ENCODE assay signal across 8 mouse cellular contexts in the genomic region with DNA sequence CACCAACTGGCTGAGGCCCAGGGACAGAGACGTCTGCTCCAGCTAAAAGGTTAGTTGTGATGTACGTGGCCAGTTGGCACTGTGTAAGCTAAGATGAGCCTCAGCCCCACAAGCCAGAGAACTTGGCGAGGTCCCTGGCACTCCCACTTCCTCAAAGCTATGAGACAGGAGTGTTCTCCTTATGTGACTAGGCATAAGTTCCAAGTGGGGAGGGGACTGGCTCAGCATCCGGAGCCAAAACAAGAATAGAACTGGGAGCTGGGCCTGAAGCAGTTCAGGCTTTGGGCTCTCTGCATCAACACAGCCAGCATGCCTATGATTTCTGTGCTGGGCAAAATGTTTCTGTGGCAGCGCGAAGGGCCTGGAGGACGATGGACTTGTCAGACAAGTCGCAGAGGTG. TPM values are rescaled to one million over a fixed set of nuclear protein-coding genes. Genes with fewer than 3 reads are reported as not detected.
DNase-seq lines count a peak whose midpoint lies in the region; ATAC-seq and TF ChIP-seq lines count a peak whose summit lies in the region.

No protein-coding gene starts in this region.

- H3K36me3 ChIP-seq in heart, embryonic 16.5 days (ENCODE audit: control insufficient read depth, insufficient read depth) = peaks cover 15% of the 10 kb centered on the region; the same call in 1 of the 2 replicates

- H3K9ac ChIP-seq in heart, embryonic 16.5 days (ENCODE audit: low read length) = no peak overlapping the region

- H3K9me3 ChIP-seq in heart, embryonic 16.5 days (replicated peaks; ENCODE audit: control insufficient read depth, low read length) = no peaks in the 10 kb centered on the region

- no peak for TF ChIP-seq CTCF in lung, adult 2 months (IDR thresholded peaks at IDR 0.05; ENCODE audit: insufficient read depth, low read length)
- no peak for TF ChIP-seq CTCF in cortical plate, adult 2 months (IDR thresholded peaks at IDR 0.05; ENCODE audit: extremely low read depth, insufficient read depth, low read length)
- TF ChIP-seq CTCF in olfactory bulb, adult 2 months (IDR thresholded peaks at IDR 0.05; ENCODE audit: insufficient read depth, low read depth, low read length) = no peak

- TF ChIP-seq POLR2A in lung, adult 2 months (IDR thresholded peaks at IDR 0.05; ENCODE audit: borderline replicate concordance, extremely low read depth, low read depth, low read length) = no peak
- peak; percentile 70; the same call in 1 of the 2 replicates for TF ChIP-seq POLR2A in cortical plate, adult 2 months (IDR thresholded peaks at IDR 0.05; ENCODE audit: extremely low read depth, insufficient read depth, low read length)
- no peak for TF ChIP-seq POLR2A in olfactory bulb, adult 2 months (IDR thresholded peaks at IDR 0.05; ENCODE audit: insufficient read depth, low read depth, low read length)

- no peak for ATAC-seq in heart, embryonic 16.5 days (replicated peaks; ENCODE audit: extremely low read depth, insufficient read depth, low FRiP score)

- H3K4me3 ChIP-seq in lung, adult 2 months (replicated peaks; ENCODE audit: extremely low read depth, low read depth, low read length) = no peak overlapping the region
- H3K4me3 ChIP-seq in cortical plate, adult 2 months (ENCODE audit: insufficient read depth, low read length) = peak overlapping the region; percentile 75
- H3K4me3 ChIP-seq in heart, embryonic 16.5 days (ENCODE audit: low read length) = peak overlapping the region; percentile 49
- H3K4me3 ChIP-seq in olfactory bulb, adult 2 months (ENCODE audit: insufficient read depth, low read depth, low read length) = peak overlapping the region; percentile 22

- intact Hi-C loops in left cerebral cortex, postnatal 14 days (cut with DNase I) = no loop called here

- 44% methylated on average over 8 of the region's 8 CpGs for WGBS in lung, adult 2 months
- 59% methylated on average over 8 of the region's 8 CpGs for WGBS in heart, embryonic 16.5 days
- WGBS in olfactory bulb, adult 2 months = 21% methylated on average over 8 of the region's 8 CpGs

- peaks cover 3% of the 10 kb centered on the region for H3K4me1 ChIP-seq in lung, adult 2 months (ENCODE audit: control insufficient read depth, insufficient read depth, low read length)
- 0 out of 2 replicates have a peak, but pooled peaks cover 2% of the 10 kb centered on the region for H3K4me1 ChIP-seq in cortical plate, adult 2 months (ENCODE audit: control insufficient read depth, insufficient read depth, low read length)
- H3K4me1 ChIP-seq in heart, embryonic 16.5 days (ENCODE audit: control insufficient read depth, insufficient read depth, low read length) = peaks cover 22% of the 10 kb centered on the region
- peaks cover 28% of the 10 kb centered on the region for H3K4me1 ChIP-seq in olfactory bulb, adult 2 months (ENCODE audit: control insufficient read depth, insufficient read depth, low read length)

- peak overlapping the region; percentile 67 for H3K4me2 ChIP-seq in heart, embryonic 16.5 days (ENCODE audit: low read depth, low read length)

- H3K27me3 ChIP-seq in heart, embryonic 16.5 days (ENCODE audit: control insufficient read depth, insufficient read depth, low read length) = no peaks in the 10 kb centered on the region

- peak; percentile 51 to 53 for DNase-seq in lung, adult 18-20 months
- DNase-seq in lung, adult 2 months = no peak
- peak; percentile 76 to 92 for DNase-seq in left cerebral cortex, postnatal 14 days (ENCODE audit: low spot score in 2 of 2)
- no peak for DNase-seq in adrenal gland, postnatal 10 days
- no peak for DNase-seq in c-Kit-positive CD71-positive TER-119-positive erythroid progenitor cells, embryonic 14.5 days (ENCODE audit: low spot score)

- H3K27ac ChIP-seq in cortical plate, adult 2 months (ENCODE audit: insufficient read depth, low read length) = peak overlapping the region; percentile 92
- peak overlapping the region; percentile 56 for H3K27ac ChIP-seq in heart, embryonic 16.5 days (ENCODE audit: low read length)
- peak overlapping the region; percentile 91 for H3K27ac ChIP-seq in olfactory bulb, adult 2 months (ENCODE audit: insufficient read depth, low read depth, low read length)

RNA-seq across cellular contexts. Expression of a gene that starts 1.7 kb away (rescaled TPM):
- polyA plus RNA-seq in lung, adult 2 months (2012; rRNA removed) = 17.3 and 19.2 TPM in 2 replicates
- 316 and 358 TPM in 2 replicates for polyA plus RNA-seq in cortical plate, adult 2 months (2012; rRNA removed)
- polyA plus RNA-seq in heart, embryonic 16.5 days (2015; fragmentation: Nextera tagmentation; extraction: Ambion mirVana) = 7.5 and 9.2 TPM in 2 replicates
- total RNA-seq in left cerebral cortex, postnatal 14 days (2021) = 100 to 1,000 TPM; 381 to 399 TPM
- not detected in 2 replicates for polyA plus RNA-seq in olfactory bulb, adult 2 months (2012; ENCODE audit: insufficient read depth, insufficient read length, low replicate concordance, missing spikeins)
- total RNA-seq in adrenal gland, postnatal 10 days (2021) = 10 to 100 TPM; 12.8 to 15.1 TPM

RNA-seq across cellular contexts. Expression of a gene that starts 22.7 kb away (rescaled TPM):
- 8.3 and 12.0 TPM in 2 replicates for polyA plus RNA-seq in lung, adult 2 months (2012; rRNA removed)
- polyA plus RNA-seq in cortical plate, adult 2 months (2012; rRNA removed) = 52.5 and 53.1 TPM in 2 replicates
- polyA plus RNA-seq in heart, embryonic 16.5 days (2015; fragmentation: Nextera tagmentation; extraction: Ambion mirVana) = 49.0 and 51.8 TPM in 2 replicates
- 10 to 100 TPM; 21.4 to 29.5 TPM for total RNA-seq in left cerebral cortex, postnatal 14 days (2021)
- not detected in 2 replicates for polyA plus RNA-seq in olfactory bulb, adult 2 months (2012; ENCODE audit: insufficient read depth, insufficient read length, low replicate concordance, missing spikeins)
- total RNA-seq in adrenal gland, postnatal 10 days (2021) = 10 to 100 TPM; 26.0 to 31.7 TPM

RNA-seq across cellular contexts. Expression of a gene that starts 22.8 kb away (rescaled TPM):
- polyA plus RNA-seq in lung, adult 2 months (2012; rRNA removed) = 8.1 and 9.5 TPM in 2 replicates
- 122 and 132 TPM in 2 replicates for polyA plus RNA-seq in cortical plate, adult 2 months (2012; rRNA removed)
- polyA plus RNA-seq in heart, embryonic 16.5 days (2015; fragmentation: Nextera tagmentation; extraction: Ambion mirVana) = 3.8 TPM in 2 replicates
- 10 to 100 TPM; 56.5 to 58.7 TPM for total RNA-seq in left cerebral cortex, postnatal 14 days (2021)
- polyA plus RNA-seq in olfactory bulb, adult 2 months (2012; ENCODE audit: insufficient read depth, insufficient read length, low replicate concordance, missing spikeins) = not detected in 2 replicates
- total RNA-seq in adrenal gland, postnatal 10 days (2021) = 10 to 100 TPM; 15.2 to 26.5 TPM

RNA-seq across cellular contexts. Expression of a gene that starts 26.7 kb away (rescaled TPM):
- 341 and 342 TPM in 2 replicates for polyA plus RNA-seq in lung, adult 2 months (2012; rRNA removed)
- polyA plus RNA-seq in cortical plate, adult 2 months (2012; rRNA removed) = 157 and 158 TPM in 2 replicates
- polyA plus RNA-seq in heart, embryonic 16.5 days (2015; fragmentation: Nextera tagmentation; extraction: Ambion mirVana) = 113 and 120 TPM in 2 replicates
- total RNA-seq in left cerebral cortex, postnatal 14 days (2021) = 100 to 1,000 TPM; 330 to 342 TPM
- 96.5 and 986 TPM in 2 replicates for polyA plus RNA-seq in olfactory bulb, adult 2 months (2012; ENCODE audit: insufficient read depth, insufficient read length, low replicate concordance, missing spikeins)
- total RNA-seq in adrenal gland, postnatal 10 days (2021) = 100 to 1,000 TPM; 366 to 393 TPM

RNA-seq across cellular contexts. Expression of a gene that starts 38.1 kb away (rescaled TPM):
- 4.4 and 5.8 TPM in 2 replicates for polyA plus RNA-seq in lung, adult 2 months (2012; rRNA removed)
- polyA plus RNA-seq in cortical plate, adult 2 months (2012; rRNA removed) = 71.8 and 94.6 TPM in 2 replicates
- 1.6 and 1.9 TPM in 2 replicates for polyA plus RNA-seq in heart, embryonic 16.5 days (2015; fragmentation: Nextera tagmentation; extraction: Ambion mirVana)
- 10 to 100 TPM; 26.9 to 36.6 TPM for total RNA-seq in left cerebral cortex, postnatal 14 days (2021)
- not detected in 2 replicates for polyA plus RNA-seq in olfactory bulb, adult 2 months (2012; ENCODE audit: insufficient read depth, insufficient read length, low replicate concordance, missing spikeins)
- total RNA-seq in adrenal gland, postnatal 10 days (2021) = 1 to 10 TPM; 5.2 to 6.0 TPM

Comparison
In these comparisons a context has a peak if more than half of its experiments do, and no peak if none do; other contexts are left out.
1. DNase-seq: peak in lung, adult 18-20 months (2 of 2) and left cerebral cortex, postnatal 14 days (2 of 2); none in lung, adult 2 months (single experiment), adrenal gland, postnatal 10 days (single experiment) and c-Kit-positive CD71-positive TER-119-positive erythroid progenitor cells, embryonic 14.5 days (single experiment).
2. Peak in every context shown above with its lines, with median percentiles within 50 percentile points of each other: H3K27ac ChIP-seq.